Mouse (Mus musculus): ENCODE measurements around the gene Lsm7.

DNA sequence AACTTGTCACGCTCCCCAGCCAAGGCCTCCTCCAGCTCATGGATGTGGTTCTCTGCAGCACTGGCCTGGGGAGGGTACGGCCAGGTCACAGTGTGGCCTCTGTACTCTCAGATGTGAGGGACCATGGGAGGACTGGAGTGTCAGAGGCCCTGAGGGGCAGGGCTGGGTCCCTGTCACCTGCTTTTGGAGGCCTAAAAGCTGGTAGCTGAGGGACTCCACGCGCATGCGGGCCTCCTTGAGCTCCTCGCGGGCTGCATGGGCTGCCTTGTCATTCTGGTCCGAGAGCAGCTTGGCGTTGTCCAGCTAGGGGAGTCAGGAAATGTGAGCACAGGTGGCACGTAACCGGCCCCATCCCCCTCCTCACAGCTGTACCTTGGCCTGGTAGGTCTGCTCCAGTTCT, 49.7 kb upstream of the Lsm7 start:
- TF ChIP-seq MAZ (IDR thresholded peaks at IDR 0.05; ENCODE audit: low read depth, low read length), result no peak
- no peak for TF ChIP-seq CTCF (conservative IDR thresholded peaks at IDR 0.05 in 1 of 2, IDR thresholded peaks at IDR 0.05 in 1 of 2; ENCODE audit: low read depth in 2 of 2, low read length in 2 of 2)
- no peak for TF ChIP-seq EP300 (IDR thresholded peaks at IDR 0.05; ENCODE audit: low read length)
- TF ChIP-seq MEF2A (IDR thresholded peaks at IDR 0.05; ENCODE audit: borderline replicate concordance, low read depth, low read length), result no peak
- TF ChIP-seq NELFE (IDR thresholded peaks at IDR 0.05; ENCODE audit: low read depth, low read length), result no peak
- TF ChIP-seq POLR2A (IDR thresholded peaks at IDR 0.05; ENCODE audit: low read depth, low read length), result no peak
- TF ChIP-seq RCOR1 (conservative IDR thresholded peaks at IDR 0.05; ENCODE audit: low read depth, low read length), result no peak
- no peak for TF ChIP-seq POLR2AphosphoS2 (IDR thresholded peaks at IDR 0.05; ENCODE audit: low read depth, low read length)

Measured in CH12.LX (cell line).